Comparison of ENCODE assay signal across 18 mouse cellular contexts in genomic region chr4:101591400-101591799, GRCm38 (mm10). TPM values are rescaled to one million over a fixed set of nuclear protein-coding genes. Genes with fewer than 3 reads are reported as not detected.
A peak's percentile ranks its signal among the peaks of the same experiment; 100 is the strongest.
DNase-seq lines count a peak whose midpoint lies in the region; ATAC-seq and TF ChIP-seq lines count a peak whose summit lies in the region.
"Had no signal": no experiment of that assay in that cellular context is flagged by ENCODE, and none has a peak within 500 bp of the region (broad histone marks: within the 10 kb centered on the region; RNA-seq: fewer than 3 reads in every experiment).

No protein-coding gene starts in this region.

- no peak overlapping the region for H3K9ac ChIP-seq in kidney, postnatal 0 days (ENCODE audit: low read depth, low read length)
- H3K9ac ChIP-seq: hindbrain, embryonic 15.5 days; liver, embryonic 13.5 days; neural tube, embryonic 15.5 days had no signal

- no peaks in the 10 kb centered on the region for H3K36me3 ChIP-seq in kidney, postnatal 0 days (ENCODE audit: insufficient read depth, low read length)
- H3K36me3 ChIP-seq: hindbrain, embryonic 15.5 days; liver, embryonic 13.5 days; neural tube, embryonic 15.5 days had no signal

- POLR2A ChIA-PET in Patski (lab: Charles Lee): no interaction called here

- ATAC-seq in kidney, postnatal 0 days (replicated peaks; ENCODE audit: low FRiP score, low read depth): no peak
- no peak for ATAC-seq in Patski
- no peak for ATAC-seq in activated CD4-positive, CD25-positive, alpha-beta regulatory T cell, adult 4 months
- ATAC-seq: CD4-positive, CD25-positive, alpha-beta regulatory T cell, adult 4 months had no signal

- DNase-seq in kidney, postnatal 0 days (ENCODE audit: low spot score): no peak
- no peak for DNase-seq in kidney, postnatal 25 days
- peak; percentile 11 for DNase-seq in thymus, postnatal 14 days
- DNase-seq in thymus, adult 18-20 months: no peak
- no peak for DNase-seq in Patski (ENCODE audit: low read depth, low spot score)
- DNase-seq in cerebellum, postnatal 25 days: no peak
- DNase-seq: gastrocnemius, postnatal 25 days; kidney, adult 18-20 months; kidney, postnatal 4 days; layer of hippocampus, postnatal 36 days; left cerebral cortex, postnatal 4 days; liver, embryonic 13.5 days had no signal

- WGBS in kidney, postnatal 0 days: 90% methylated on average over 1 of the region's 1 CpGs

- H3K4me2 ChIP-seq in kidney, postnatal 0 days (ENCODE audit: low read length): no peak overlapping the region
- H3K4me2 ChIP-seq: heart, embryonic 11.5 days; hindbrain, embryonic 15.5 days; liver, embryonic 13.5 days; midbrain, embryonic 11.5 days; neural tube, embryonic 15.5 days had no signal

- in situ Hi-C loops in Patski (cut with MboI; ENCODE audit: low pct_unique_long_range_greater_than_20kb): no loop called here

- no peaks in the 10 kb centered on the region for H3K27me3 ChIP-seq in kidney, postnatal 0 days (ENCODE audit: insufficient read depth, low read length)
- H3K27me3 ChIP-seq in Patski: no peaks in the 10 kb centered on the region
- H3K27me3 ChIP-seq: hindbrain, embryonic 15.5 days; liver, embryonic 13.5 days; neural tube, embryonic 15.5 days had no signal

- no peaks in the 10 kb centered on the region for H3K9me3 ChIP-seq in kidney, postnatal 0 days (replicated peaks; ENCODE audit: low read length)
- H3K9me3 ChIP-seq: hindbrain, embryonic 15.5 days; liver, embryonic 13.5 days; neural tube, embryonic 15.5 days had no signal

- CTCF ChIA-PET in Patski (lab: Charles Lee): no interaction called here

- TF ChIP-seq CTCF in kidney, postnatal 0 days (IDR thresholded peaks at IDR 0.05; ENCODE audit: low read depth): peak; percentile 15; the same call in 1 of the 2 replicates
- TF ChIP-seq CTCF in Patski (IDR thresholded peaks at IDR 0.05): peak; percentile 21

- H3K4me1 ChIP-seq in kidney, postnatal 0 days (replicated peaks; ENCODE audit: insufficient read depth, low read length): no peaks in the 10 kb centered on the region
- H3K4me1 ChIP-seq: hindbrain, embryonic 15.5 days; liver, embryonic 13.5 days; neural tube, embryonic 15.5 days had no signal

- H3K27ac ChIP-seq in kidney, postnatal 0 days: no peak overlapping the region
- H3K27ac ChIP-seq: hindbrain, embryonic 15.5 days; liver, embryonic 13.5 days; neural tube, embryonic 15.5 days had no signal

- no peak overlapping the region for H3K4me3 ChIP-seq in kidney, postnatal 0 days (replicated peaks; ENCODE audit: low read depth, low read length)
- H3K4me3 ChIP-seq: hindbrain, embryonic 15.5 days; liver, embryonic 13.5 days; neural tube, embryonic 15.5 days had no signal

RNA-seq across cellular contexts. Expression of gene Leprot, which starts 56.1 kb away (rescaled TPM):
- polyA plus RNA-seq in kidney, postnatal 0 days (2015; fragmentation: Nextera tagmentation; extraction: Ambion mirVana): 113 and 117 TPM in 2 replicates
- 66.2 TPM for polyA plus RNA-seq in Patski (2021)
- polyA plus RNA-seq in activated CD4-positive, CD25-positive, alpha-beta regulatory T cell, adult 4 months (2017; shearing (Covaris generic)): 10 to 100 TPM; 79.9 to 85.9 TPM
